Mouse (Mus musculus) cerebellum, postnatal 10 days (tissue): Measurements from ENCODE around the gene Sorcs2.

ENCODE experiments used
- DNase-seq, 2 experiments: peaks; one replicate each; pipeline ENCODE4 v3.0.0; 2021; ENCODE audit warnings: mixed read lengths in 2 of 2

Sorcs2 gene

DNA sequence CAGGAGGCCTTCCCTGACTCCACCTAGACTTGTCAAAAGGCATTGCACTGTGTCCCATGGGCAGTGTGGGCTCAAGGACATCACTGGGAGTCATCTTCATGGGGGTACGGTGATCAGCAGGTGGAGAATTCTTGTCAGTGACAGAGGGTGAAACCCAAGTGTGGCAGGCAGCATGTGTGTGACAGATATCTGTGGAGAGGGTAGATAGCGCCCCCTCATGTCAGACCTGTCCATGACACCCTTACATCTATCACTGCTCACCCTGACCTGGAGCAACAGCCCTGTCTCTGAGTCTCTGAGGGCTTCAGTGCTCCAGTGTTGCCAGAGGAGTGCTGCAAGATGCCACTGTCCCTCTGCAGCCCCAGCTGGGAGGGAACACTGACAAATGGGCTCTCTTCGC, 343.4 kb downstream of the Sorcs2 start:
- DNase-seq, result no peak

DNA sequence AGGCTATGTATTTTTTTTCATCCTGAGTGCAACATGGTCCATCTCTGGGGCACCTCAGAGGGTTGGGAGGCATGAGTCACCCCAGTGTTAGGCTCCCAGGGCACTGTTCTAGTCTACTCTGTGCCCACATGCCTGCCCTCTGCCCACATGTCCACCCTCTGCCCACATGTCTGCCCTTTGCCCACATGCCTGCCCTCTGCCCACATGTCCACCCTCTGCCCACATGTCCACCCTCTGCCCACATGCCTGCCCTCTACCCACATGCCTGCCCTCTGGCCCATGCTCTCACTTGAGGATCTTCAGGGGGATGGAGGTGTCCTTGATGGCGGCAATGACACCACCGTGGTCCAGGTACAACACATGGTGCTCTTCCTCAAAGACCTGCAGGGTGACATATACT, 354.8 kb downstream of the Sorcs2 start:
- DNase-seq, result no peak

DNA sequence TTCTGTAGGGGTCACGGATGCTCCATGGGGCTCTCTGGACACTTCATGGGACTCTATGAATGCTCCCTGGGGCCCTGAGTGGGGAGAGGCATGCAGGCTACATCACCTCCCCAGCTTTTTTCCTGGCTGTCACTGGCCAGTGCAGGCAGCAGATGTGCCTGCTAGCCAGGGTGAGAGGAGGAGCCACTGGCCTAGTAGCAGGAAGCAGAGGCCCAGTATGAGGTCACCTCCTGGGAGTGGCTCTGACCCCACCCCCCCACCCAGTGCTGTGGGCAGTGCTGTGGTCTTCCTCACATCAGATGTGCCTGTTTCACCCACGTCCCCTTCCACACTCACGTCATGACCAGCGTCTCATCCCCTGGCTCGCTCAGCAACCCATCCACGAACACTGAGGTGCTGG, 356.2 kb downstream of the Sorcs2 start:
- no peak for DNase-seq

DNA sequence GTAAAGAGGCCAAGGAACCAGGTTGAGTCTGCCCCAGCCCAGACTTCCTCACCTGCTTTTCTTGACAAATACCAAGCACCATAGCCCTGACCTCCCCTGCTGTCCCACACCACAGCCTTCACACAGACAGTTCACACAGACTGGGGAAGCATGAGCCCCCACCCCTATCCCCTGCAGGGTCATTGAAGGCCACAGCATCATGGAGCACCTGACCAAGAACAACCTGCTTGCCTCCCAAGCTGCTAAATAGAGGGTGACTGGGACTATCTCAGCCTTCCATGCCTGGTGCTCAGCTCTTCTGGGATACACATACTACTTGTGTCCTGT, 356.7 kb downstream of the Sorcs2 start:
- no peak for DNase-seq

DNA sequence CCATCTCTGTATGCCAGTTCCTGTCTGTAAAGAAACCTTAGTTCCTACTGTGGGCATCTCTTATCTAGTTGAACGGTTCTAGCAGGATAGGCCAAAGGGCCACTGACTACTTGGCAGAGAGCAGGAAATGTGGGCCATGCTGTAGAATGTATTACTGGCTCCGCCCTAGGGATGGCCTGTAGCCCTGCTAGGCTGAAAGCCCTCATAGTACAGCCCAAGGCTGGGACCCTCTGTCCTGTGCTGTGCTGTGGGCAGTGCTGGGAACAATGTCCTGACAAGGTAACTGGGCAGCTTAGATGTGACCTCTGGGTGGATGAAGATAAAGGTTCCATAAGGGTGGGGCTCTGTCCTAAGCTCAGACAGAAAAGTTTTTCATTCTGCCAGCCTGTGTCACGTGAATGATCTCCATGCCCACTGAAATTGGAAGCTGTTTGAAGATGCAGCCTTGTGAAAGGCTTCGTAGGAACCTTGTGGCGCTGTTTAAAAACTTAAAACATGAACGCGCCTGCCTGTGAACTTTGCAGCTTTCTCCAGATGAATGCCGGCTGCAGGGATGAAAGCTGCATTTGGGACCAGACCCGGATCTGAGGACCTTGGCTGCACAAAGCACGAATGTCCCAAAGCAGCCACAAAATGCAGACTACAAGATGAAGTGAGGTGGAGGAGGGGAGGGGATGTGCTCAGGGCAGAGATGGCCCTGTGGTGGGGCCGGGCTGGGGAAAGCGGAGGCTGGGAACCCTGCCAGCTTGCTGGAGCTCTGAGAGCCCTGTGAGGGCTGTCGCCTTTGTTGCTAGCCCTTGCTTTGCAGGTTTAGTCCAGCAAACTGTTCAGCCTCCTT, 357.3 kb downstream of the Sorcs2 start:
- DNase-seq, result peak; percentile 76 to 85

DNA sequence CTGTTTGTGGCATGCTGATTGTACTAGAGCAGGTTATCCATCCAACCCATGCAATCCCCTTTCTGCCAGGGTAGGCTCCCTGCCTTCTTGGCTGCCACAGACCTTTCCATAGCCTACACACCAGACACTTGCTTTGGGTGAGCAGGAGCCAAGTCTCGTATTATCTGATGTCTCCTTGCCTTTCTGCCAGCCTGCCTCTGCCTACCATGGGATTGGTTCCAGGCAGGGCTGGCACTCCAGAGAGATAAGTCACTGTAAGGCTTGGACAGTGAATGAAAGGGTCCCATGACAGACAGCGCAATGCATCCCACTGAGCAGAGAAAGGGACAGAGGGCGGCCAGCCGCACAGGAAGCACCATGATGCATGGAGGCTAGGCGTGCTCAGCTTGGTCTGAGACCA, 358.3 kb downstream of the Sorcs2 start:
- peak; percentile 55 to 61 for DNase-seq

DNA sequence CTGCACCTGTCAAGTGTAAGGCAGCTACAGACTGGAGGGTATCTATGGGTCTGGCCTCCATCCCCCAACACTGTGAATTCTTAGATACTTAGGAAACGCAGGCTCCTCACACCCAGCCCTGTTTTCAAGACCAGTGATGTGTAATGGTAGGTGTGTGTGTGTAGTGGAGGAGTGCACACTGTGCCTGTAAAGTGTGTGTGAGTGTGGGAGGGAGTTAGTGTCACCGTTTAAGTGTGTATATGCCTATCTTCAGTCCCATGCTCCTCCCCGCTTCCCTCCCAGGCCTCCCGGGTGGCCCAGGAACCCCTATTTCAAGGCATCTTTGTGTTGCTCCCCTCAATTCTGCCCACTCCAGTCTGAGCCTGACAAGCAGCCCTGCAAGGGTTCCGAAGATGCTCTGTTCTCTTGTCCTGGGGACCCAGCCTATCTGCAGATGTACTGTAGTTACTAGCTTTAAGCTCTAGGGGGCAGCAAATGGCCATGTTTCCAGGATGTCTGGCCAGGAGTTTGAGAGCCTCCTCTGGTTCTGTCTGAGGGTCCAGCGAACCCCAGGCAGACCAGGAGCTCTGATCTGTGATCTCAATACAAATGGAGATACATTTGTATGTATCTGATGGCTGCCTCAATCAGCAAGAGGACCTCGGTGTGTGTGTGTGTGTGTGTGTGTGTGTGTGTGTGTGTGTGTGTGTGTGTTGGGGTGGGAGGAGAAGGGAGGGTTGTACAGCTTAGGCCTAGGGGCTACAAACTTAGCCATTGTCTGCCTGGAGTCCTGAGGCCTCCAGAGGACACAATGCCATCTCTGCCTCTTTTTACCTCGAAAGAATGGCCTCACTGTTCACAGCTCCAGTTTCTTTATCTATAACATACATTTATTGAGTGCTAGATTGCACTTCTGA, 364.2 kb downstream of the Sorcs2 start:
- DNase-seq, result peak; percentile 74 to 84

DNA sequence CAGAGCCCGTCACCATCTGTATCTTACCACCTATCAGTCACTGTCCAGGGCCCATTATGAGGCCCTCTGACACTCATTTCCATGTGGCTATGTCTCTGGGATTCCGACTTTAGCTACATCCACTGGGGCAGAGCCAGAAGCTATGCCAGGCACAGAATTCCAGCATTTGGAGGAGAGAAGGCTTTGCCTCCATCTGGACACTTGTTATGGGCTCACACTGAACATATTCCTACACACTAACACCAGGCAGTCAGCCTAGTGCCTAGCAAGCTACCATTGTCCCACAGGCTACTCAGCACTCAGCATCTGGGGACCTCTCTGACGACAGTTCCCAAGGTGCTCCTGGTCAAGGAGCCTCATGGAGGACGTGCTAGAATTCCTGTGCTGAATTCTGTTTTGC, 372.9 kb downstream of the Sorcs2 start:
- DNase-seq, result no peak

DNA sequence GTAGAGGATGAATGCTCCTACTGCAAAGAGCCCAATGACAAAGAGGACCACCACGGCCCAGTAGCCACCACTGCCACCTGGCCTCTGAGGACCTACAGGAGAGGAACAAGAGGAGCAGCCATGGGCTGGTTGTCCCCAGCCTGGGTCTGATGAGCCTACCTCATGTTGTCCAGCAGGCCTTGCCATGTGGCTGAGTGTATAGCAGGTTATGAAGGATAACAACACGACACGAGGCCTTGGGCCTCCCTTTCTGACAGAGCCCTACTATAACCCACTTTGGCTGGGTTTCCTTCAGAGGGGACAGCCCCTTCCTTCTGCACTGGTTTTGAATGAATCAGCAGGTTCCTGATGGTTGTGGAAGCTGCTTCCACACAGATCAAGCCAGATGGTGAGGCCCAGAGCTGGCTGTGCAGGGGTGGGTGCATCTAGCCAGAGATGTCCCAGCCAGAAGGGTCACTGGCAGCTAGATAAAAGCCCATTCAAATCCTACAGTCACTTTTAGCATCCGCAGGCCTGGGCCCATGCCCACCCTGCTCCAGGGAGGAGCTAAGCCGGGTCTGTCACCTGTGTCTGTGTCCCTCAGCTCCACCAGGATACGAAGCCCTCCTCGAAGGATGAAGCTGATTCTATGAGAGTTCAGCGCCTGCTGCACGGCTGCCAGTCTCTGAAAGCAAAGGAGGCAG, 373.8 kb downstream of the Sorcs2 start:
- DNase-seq, result peak; percentile 51 to 55

DNA sequence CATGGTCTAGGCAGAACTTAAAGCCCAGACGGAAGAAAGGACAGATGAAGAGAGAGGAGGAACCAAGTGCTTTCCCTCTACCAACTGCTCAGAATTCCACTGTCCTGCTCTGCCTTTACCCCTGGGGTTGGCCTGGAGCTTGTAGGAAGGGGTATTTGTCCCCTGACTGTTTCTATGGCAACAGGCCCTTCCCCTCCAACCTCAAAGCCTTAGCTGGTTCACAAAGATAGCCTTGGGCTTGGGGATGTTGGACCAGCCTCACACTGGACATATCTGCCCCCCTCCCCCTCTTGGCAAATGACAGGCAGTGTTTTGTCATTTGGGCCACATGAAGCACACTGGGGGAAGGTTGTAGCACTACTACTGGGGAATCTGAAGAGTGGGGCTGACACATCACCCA, 375.6 kb downstream of the Sorcs2 start:
- no peak for DNase-seq

DNA sequence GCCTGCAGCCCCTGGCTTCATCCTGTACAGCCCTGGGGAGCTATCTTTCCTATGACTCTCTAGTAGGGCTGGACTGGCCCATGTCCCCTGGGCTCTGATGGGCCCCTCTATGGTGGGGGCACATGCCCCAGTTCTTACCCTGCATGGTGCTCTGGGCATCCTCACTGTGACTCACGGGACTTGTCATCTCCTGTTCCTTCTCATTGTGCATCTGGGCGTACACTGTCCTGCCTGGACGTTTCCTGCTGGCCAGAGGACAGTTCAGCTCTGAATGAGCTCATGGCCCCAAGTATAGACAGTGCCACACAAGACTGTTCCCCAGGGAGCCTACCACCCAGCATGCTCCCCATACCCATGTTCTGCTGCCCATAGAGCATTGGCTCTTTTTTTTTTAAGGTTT, 376.8 kb downstream of the Sorcs2 start:
- DNase-seq, result no peak

DNA sequence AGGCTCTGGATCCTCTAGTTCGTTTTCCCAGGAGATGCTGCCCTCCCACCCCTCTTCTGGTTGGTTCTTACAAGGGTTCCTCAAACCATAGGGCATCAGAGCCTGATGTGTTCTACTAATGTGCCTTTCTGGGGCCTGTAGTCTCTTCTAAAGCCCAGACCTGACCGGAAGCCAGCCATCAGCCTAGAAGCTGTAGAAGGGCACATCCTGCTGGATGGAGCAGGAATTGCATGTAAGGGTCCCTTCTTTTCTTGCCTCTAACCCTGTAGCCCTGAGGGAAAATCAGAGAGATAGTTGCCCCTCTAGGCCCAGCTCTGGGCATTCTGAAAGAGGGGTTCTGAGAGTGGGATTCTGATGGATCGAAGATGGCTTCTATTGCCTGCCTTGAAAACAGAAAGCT, 379.6 kb downstream of the Sorcs2 start:
- no peak for DNase-seq

DNA sequence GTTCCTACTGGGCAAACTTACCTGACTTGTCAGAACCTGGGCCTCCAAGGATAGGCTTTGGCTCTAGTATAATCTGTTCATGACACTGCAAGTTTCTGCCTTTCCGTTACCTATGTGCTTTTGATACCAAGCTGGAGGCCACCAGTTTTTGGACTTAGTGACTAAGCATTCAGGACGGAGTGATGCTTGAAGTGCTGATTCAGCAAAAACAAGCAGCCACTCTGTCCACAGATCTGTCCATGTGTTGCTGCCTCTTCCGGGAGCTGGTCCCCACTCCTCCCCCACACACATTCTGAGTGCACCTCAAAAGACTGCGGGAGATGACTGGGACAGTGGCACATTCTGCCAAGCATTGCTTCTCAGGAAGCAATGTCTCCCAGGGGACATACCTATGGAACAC, 388.5 kb downstream of the Sorcs2 start:
- no peak for DNase-seq

DNA sequence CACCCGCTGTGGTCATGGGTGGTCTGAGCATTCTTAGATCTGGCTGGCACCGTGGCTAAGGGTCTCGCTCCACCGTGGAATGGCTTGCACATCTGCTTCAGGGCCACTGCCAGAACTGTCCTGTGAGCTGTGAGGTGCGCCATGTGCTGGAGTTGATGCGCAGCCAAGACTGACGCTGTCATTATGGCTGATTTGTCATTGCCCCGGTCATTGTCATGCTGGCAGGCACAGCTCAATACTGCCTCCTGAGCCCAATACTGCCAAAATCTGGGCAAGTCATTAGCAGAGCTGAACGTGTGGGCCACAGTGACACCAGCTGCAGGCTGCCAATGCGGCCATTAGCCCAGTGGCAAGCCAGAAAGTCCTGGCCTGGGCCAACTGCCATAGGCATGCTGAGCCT, 390.3 kb downstream of the Sorcs2 start:
- peak; percentile 91 to 93 for DNase-seq

DNA sequence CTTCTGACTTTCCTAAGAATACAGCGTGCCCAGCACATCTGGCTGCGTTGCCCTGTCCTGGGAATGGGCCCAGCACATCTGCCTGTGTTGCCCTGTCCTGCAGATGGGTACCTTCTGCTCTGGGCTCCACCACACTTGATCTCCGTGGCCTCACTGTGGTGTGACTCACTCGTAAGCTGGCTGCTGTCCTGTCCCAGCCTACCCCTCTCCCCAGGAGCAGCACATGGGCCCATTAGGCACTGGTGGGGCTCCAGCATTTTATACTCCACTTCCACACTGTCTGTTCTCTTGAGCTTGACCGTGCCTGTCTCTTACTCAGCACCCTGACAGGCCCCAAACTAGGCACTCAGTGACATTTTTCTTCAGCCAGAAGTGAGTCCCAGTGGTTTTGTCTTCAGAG, 391.4 kb downstream of the Sorcs2 start:
- peak in 1 of 2 experiments; percentile 25 for DNase-seq

DNA sequence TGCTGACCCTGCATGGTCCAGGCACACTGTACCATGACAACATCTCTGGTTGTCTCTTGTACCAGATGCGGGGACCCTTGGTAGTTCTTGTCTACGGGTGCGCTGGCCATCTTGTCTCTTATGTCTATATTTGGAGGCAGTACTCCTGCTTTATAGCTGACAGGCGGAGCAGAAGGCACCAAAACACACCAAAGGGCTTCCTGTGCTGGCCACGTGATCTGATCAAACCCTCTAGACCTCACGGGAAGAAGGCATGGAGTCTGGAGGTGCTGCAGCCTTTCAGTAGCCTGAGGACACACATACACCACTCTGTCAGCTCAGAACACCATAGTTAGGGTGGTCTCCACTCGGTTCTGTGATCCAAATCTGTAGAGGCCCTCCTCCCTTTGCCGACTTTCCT, 391.8 kb downstream of the Sorcs2 start:
- no peak for DNase-seq

DNA sequence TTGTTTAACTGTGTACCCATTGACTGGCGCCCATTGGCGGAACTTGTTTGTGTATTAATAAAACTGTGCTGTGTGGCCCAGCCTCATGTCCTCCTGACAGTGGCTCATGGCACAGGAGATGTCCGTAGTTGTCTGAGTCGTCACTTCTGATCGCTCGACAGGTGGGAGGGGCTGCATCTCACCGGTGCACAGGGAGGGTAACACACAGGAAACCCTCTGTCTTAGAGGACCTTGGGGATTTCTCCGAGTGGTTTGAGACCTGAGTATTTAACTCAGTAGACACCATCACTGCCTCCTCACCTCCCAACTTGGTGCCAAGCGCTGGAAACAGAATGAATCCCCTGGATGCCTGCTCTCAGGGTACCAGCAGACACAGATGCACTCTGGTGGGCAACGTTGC, 394.1 kb downstream of the Sorcs2 start:
- no peak for DNase-seq

DNA sequence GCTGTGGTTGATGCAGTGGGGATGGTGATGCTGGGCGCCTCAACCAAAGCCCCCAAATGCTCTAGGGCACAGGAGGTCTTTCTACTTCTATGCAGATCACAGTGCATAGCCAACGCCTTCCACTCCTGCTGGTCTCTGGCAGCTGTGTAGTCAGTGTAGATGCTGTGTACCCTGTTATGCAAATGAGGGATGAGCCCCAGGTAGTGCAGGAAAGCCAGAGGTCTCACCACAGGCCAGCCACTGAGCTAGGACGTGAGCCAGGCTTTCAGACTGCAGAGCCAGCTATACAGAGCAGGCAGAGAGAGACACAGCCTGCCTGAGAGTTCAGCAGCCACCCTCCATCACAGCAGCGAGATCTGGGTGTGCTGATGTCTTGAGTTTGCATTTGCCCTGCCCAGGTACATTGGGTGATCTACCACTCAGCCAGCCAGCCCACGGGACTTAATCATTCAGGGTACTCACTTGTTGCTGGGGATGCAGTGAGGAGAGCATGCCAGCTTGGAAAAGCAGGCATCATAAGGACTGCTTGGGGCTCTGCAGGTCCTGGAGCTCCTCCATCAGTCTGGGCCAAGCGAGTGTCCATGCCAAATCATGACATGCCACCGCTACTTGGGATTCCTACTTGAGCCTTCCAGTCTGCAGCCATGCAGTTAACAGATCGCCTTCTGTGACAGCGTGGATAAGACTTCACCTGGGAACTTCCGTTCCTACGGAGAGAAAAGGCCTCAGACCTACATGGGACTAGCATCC, 407.8 kb downstream of the Sorcs2 start:
- DNase-seq, result peak; percentile 86 to 90

DNA sequence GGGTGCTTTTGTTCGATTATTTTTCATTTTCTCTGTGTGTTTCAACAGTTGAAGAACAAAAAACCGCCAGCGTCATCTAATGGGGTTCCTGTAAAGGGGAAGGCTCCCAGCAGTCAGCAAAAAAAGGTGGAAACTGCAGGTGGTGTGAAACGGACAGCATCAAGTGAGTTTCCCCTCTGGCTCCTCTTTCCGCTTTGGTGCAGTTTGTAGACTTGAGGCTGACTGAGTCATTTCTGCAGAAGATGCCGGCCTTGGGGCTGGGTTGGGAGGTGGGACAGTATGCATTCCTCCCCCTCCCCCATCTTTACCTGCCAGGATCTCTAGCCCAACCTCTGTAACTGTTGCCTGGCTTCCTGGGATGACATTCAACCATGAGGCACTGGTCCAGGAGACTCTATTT, 408.4 kb downstream of the Sorcs2 start:
- peak in 1 of 2 experiments; percentile 34 for DNase-seq

DNA sequence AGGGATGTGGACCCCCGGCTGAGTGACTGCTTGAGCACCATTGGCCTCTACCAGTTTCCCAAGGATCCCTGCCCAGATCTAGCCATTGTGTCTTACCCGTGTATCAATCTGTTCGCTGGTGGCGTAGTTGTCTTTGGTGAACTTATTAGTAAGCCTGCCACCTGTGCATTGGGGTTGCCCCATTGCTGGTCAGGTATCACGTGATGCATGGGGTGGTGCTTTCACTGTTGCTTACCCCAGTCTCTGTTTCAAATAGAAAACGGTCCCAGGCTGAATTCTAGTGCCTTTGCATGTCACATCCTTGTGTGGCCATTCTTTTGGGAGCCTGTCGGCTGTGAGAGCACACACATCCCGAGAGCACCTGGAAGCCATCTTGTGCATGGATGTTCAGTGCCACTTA, 409.9 kb downstream of the Sorcs2 start:
- no peak for DNase-seq

DNA sequence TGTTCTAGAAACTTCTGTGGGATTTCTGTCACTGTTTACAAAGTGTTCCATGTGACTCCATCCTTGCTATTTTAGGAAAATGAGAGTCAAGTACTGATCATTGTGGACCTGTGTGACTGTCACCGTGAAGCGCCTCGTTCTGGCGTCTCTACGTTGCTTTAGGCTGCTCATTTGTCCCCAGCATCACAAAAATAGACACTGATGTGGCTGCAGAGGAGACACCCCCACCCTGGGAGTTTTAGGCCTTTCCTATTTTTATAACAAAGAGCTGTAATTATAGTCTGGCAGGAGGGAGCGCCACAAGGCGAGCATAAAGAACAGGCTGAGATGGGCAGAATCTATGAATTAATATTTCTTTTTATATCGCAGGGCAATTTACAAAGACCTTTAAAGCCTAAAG, 412.3 kb downstream of the Sorcs2 start:
- no peak for DNase-seq

DNA sequence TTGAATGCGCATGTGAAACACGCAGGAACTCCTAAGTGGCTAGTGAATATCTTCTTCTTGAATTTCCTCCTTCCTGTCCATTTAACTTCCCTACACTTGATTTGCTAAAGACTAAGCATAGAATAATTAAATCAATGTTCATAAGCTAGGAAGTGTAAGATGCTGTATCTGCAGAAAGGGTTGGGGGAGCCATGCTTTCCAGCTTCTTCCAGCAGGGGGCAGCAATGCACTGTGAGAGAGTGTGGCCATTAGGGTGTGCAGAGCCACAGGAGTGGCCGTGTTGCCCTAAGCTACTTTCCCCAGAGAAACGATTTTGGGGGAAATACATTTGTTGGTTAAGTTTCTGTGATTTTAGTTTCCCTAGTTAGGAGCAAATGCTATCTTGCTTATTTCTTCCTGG, 416.0 kb downstream of the Sorcs2 start:
- DNase-seq, result peak; percentile 92 to 96

DNA sequence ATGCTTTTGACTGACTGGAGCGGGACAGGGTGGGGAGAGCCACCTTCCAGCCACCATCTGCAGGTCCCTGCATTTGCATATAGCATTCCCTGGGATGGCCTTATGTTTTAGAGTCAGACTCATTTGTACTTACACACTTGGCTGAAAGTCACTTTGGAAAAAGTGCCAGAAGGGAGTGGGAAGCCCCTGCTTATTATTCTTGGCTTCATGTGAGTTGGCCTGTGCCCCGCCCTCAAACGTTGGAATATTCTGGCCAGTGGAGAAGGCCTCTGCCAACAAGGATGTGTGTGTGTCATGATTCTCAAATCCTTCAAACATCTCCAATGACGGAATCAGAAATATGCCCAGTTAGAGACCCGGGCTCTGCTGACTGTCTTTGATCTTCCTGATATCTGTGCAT, 416.6 kb downstream of the Sorcs2 start:
- DNase-seq, result peak in 1 of 2 experiments; percentile 37
